Mouse (Mus musculus) CH12.LX (cell line): ENCODE measurements around the gene Gm6583. TPM values are rescaled to one million over a fixed set of nuclear protein-coding genes. Genes with fewer than 3 reads are reported as not detected.

Experiments used
- DNase-seq: peaks from one replicate; pipeline ENCODE4 v3.0.0-alpha.2; 2013; ENCODE audit errors: extremely low read depth
- H3K27ac ChIP-seq: 2 replicates; pipeline ENCODE4 v1.5.1; 2012; ENCODE audit warnings: low read depth, mild to moderate bottlenecking, control low read depth, moderate library complexity; ENCODE audit not compliant: insufficient read depth
- H3K27me3 ChIP-seq: replicated peaks from 2 replicates; pipeline ENCODE3; 2012; ENCODE audit warnings: inconsistent platforms
- H3K36me3 ChIP-seq, 2 experiments: replicated peaks in 1 of 2; 2 replicates each; pipeline versions ENCODE3 to v1.6.1; 2012; ENCODE audit warnings: inconsistent platforms in 1 of 2, low read length in 1 of 2, mild to moderate bottlenecking in 1 of 2, mixed read lengths in 1 of 2, moderate library complexity in 1 of 2; ENCODE audit not compliant: control insufficient read depth in 1 of 2, insufficient read depth in 1 of 2
- H3K4me1 ChIP-seq, 2 experiments: 2 replicates each; pipeline ENCODE4 v1.6.1; 2012; ENCODE audit warnings: inconsistent platforms in 1 of 2, moderate library complexity in 1 of 2; ENCODE audit not compliant: insufficient read depth in 2 of 2, control insufficient read depth in 1 of 2
- H3K4me2 ChIP-seq: 2 replicates; pipeline ENCODE4 v1.6.1; 2012; ENCODE audit warnings: low read depth, mild to moderate bottlenecking, control low read depth; ENCODE audit not compliant: poor library complexity, insufficient read depth, severe bottlenecking
- H3K4me3 ChIP-seq, 3 experiments: fragments of 150-350 bp in 1 of 3; sonication (generic) in 1 of 3; replicated peaks in 1 of 3; 2 replicates each; pipeline versions ENCODE3 to v1.5.1; 2011 to 2012; ENCODE audit warnings: low read depth in 2 of 3, low read length in 2 of 3, mild to moderate bottlenecking in 2 of 3, moderate library complexity in 2 of 3, control low read depth in 1 of 3, improper control_type of control experiment in 1 of 3, inconsistent platforms in 1 of 3, mixed read lengths in 1 of 3; ENCODE audit not compliant: poor library complexity in 1 of 3
- H3K79me2 ChIP-seq: replicated peaks from 2 replicates; pipeline ENCODE4 v1.6.1; 2012; ENCODE audit warnings: mild to moderate bottlenecking, moderate library complexity; ENCODE audit not compliant: control insufficient read depth, poor library complexity, insufficient read depth, severe bottlenecking; ENCODE audit errors: extremely low read depth
- H3K9ac ChIP-seq: 2 replicates; pipeline ENCODE4 v1.6.1; 2012; ENCODE audit warnings: low read depth, mild to moderate bottlenecking, control low read depth, moderate library complexity; ENCODE audit not compliant: insufficient read depth
- H3K9me3 ChIP-seq: replicated peaks from 2 replicates; pipeline ENCODE3; 2012; ENCODE audit warnings: low read length, inconsistent platforms, mixed read lengths
- BHLHE40 ChIP-seq: IDR thresholded peaks from 2 replicates; pipeline ENCODE4 v1.6.1; 2011; ENCODE audit warnings: mild to moderate bottlenecking, low read depth, low read length, improper control_type of control experiment
- CHD1 ChIP-seq: IDR thresholded peaks from 2 replicates; pipeline ENCODE4 v1.6.1; 2012; ENCODE audit warnings: low read depth, low read length, improper control_type of control experiment, inconsistent platforms
- CHD2 ChIP-seq: IDR thresholded peaks from 2 replicates; pipeline ENCODE4 v1.6.1; 2011; ENCODE audit warnings: low read length, improper control_type of control experiment
- CTCF ChIP-seq, 2 experiments: IDR thresholded peaks in 1 of 2; conservative IDR thresholded peaks in 1 of 2; 2 replicates each; pipeline ENCODE4 v1.5.1; 2011 to 2012; ENCODE audit warnings: low read depth in 2 of 2, low read length in 2 of 2, improper control_type of control experiment in 1 of 2, inconsistent platforms in 1 of 2, mild to moderate bottlenecking in 1 of 2, moderate library complexity in 1 of 2
- E2F4 ChIP-seq: IDR thresholded peaks from 2 replicates; pipeline ENCODE4 v1.6.1; 2011; ENCODE audit warnings: low read depth, low read length, improper control_type of control experiment; ENCODE audit not compliant: insufficient replicate concordance
- ETS1 ChIP-seq: conservative IDR thresholded peaks from 2 replicates; pipeline ENCODE4 v1.6.1; 2012; ENCODE audit warnings: low read depth, mild to moderate bottlenecking, inconsistent platforms, low read length, improper control_type of control experiment, moderate library complexity
- HCFC1 ChIP-seq: IDR thresholded peaks from 2 replicates; pipeline ENCODE4 v1.6.1; 2012; ENCODE audit warnings: low read depth, mild to moderate bottlenecking, inconsistent platforms, low read length, improper control_type of control experiment
- JUND ChIP-seq: conservative IDR thresholded peaks from 2 replicates; pipeline ENCODE4 v1.6.1; 2011; ENCODE audit warnings: low read depth, low read length, improper control_type of control experiment
- KAT2A ChIP-seq: IDR thresholded peaks from 2 replicates; pipeline ENCODE4 v1.6.1; 2012; ENCODE audit warnings: low read length, improper control_type of control experiment, inconsistent platforms; ENCODE audit not compliant: insufficient replicate concordance
- MAFK ChIP-seq: IDR thresholded peaks from 2 replicates; pipeline ENCODE4 v1.6.1; 2011; ENCODE audit warnings: low read length, improper control_type of control experiment; ENCODE audit not compliant: insufficient replicate concordance
- MAZ ChIP-seq: IDR thresholded peaks from 2 replicates; pipeline ENCODE4 v1.6.1; 2012; ENCODE audit warnings: low read depth, mild to moderate bottlenecking, inconsistent platforms, low read length, improper control_type of control experiment, moderate library complexity
- MXI1 ChIP-seq: IDR thresholded peaks from 2 replicates; pipeline ENCODE4 v1.6.1; 2011; ENCODE audit warnings: mild to moderate bottlenecking, low read depth, low read length, improper control_type of control experiment
- MYC ChIP-seq: IDR thresholded peaks from 2 replicates; pipeline ENCODE4 v1.6.1; 2011; ENCODE audit warnings: low read depth, mild to moderate bottlenecking, improper control_type of control experiment, low read length
- NELFE ChIP-seq: IDR thresholded peaks from 2 replicates; pipeline ENCODE4 v1.6.1; 2011; ENCODE audit warnings: low read depth, low read length, improper control_type of control experiment
- NRF1 ChIP-seq: IDR thresholded peaks from 2 replicates; pipeline ENCODE4 v1.6.1; 2014; ENCODE audit warnings: low read depth, mild to moderate bottlenecking, inconsistent platforms, low read length, improper control_type of control experiment, moderate library complexity
- POLR2AphosphoS2 ChIP-seq: IDR thresholded peaks from 2 replicates; pipeline ENCODE4 v1.6.1; 2011; ENCODE audit warnings: low read depth, low read length, improper control_type of control experiment
- RAD21 ChIP-seq: IDR thresholded peaks from 2 replicates; pipeline ENCODE4 v1.6.1; 2011; ENCODE audit warnings: low read depth, mild to moderate bottlenecking, low read length, improper control_type of control experiment, moderate library complexity
- RCOR1 ChIP-seq: conservative IDR thresholded peaks from 2 replicates; pipeline ENCODE4 v1.6.1; 2012; ENCODE audit warnings: low read depth, mild to moderate bottlenecking, inconsistent platforms, low read length, improper control_type of control experiment
- dilution Hi-C: fragments of 300-500 bp; cut with MboI; formaldehyde crosslinking; loops from 2 replicates; pipeline ENCODE4 v1.14.3; 2020; ENCODE audit warnings: low sequenced_read_pairs; ENCODE audit not compliant: extremely low pct_unique_long_range_greater_than_20kb, extremely low pct_ligation_motif_present
- in situ Hi-C: fragments of 300-500 bp; cut with MboI; formaldehyde crosslinking; loops from 3 replicates; pipeline ENCODE4 v1.14.3; 2019; ENCODE audit warnings: low sequenced_read_pairs, low pct_ligation_motif_present, low pct_unique_long_range_greater_than_20kb, mixed read lengths
- polyA plus RNA-seq: library from polyadenylated mRNA; unstranded; fragments of >175 nt; gene quantifications from 2 replicates; pipeline ENCODE4 v1.2.1, GENCODE M21; 2012; ENCODE audit warnings: low read depth; ENCODE audit not compliant: insufficient read length
- total RNA-seq, 2 experiments: library from RNA; depleted of rRNA; stranded (reverse); fragments of 300-350 nt in 1 of 2; fragments of >200 nt in 1 of 2; gene quantifications; 2 replicates each; pipeline ENCODE4 v1.2.3; 2012 to 2014

The Gm6583 gene
- total and polyA plus RNA-seq, 3 experiments: not detected

DNA sequence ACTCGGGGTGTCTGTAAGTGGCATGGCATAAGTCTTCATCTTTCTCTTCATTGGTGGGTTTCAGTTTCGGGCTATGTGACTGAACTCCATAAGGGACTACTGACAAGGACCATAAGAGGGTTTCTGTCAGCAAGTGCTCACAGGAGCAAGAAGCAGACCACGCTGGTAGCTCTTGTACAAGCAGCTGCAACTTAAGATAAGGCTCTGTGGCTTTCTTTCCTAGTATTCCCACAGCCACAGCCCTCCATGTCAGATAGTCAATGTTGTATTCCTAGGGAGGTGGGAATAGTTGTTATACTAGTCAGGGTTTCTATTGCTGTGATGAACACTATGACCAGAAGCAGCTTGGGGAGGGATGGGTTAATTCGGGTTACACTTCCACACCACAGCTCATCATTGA, 3.7 kb upstream of the Gm6583 start:
- Histone ChIP-seq H3K79me2 (no peaks in the 10 kb centered on the region), H3K4me2 (no peak overlapping the region), H3K9me3 (peaks cover 3% of the 10 kb centered on the region), H3K27me3 (no peaks in the 10 kb centered on the region), H3K27ac (no peak overlapping the region), H3K9ac (no peak overlapping the region), H3K4me3 (no peak overlapping the region), H3K36me3 (peaks cover 34 to 78% of the 10 kb centered on the region in 2 experiments), H3K4me1 (no peaks in the 10 kb centered on the region)
- in situ Hi-C loops (no loop called here), dilution Hi-C loops (no loop called here)
- DNase-seq: no peak
- TF ChIP-seq POLR2AphosphoS2 (no peak), MYC (no peak), KAT2A (no peak), MAZ (no peak), MXI1 (no peak), NELFE (no peak), MAFK (no peak)

- H3K9me3 ChIP-seq: no peaks in the 10 kb centered on the region
- in situ Hi-C loops: no loop called here
- no peak overlapping the region for H3K4me3 ChIP-seq
- no peaks in the 10 kb centered on the region for H3K4me1 ChIP-seq
- DNase-seq: no peak
- no peaks in the 10 kb centered on the region for H3K79me2 ChIP-seq
- no peak overlapping the region for H3K4me2 ChIP-seq
- H3K27ac ChIP-seq: no peak overlapping the region
- peaks cover 33 to 82% of the 10 kb centered on the region in 2 experiments for H3K36me3 ChIP-seq
- TF ChIP-seq E2F4: no peak
- TF ChIP-seq RAD21: no peak
- TF ChIP-seq MAFK: no peak
- no peak for TF ChIP-seq ETS1
- TF ChIP-seq BHLHE40: no peak
- TF ChIP-seq JUND: no peak
- TF ChIP-seq HCFC1: no peak
- TF ChIP-seq KAT2A: no peak
- no peak for TF ChIP-seq CTCF (conservative IDR thresholded peaks at IDR 0.05 in 1 of 2, IDR thresholded peaks at IDR 0.05 in 1 of 2; ENCODE audit: low read depth in 2 of 2, low read length in 2 of 2)
- TF ChIP-seq CHD2: no peak
- no peak for TF ChIP-seq NRF1
- TF ChIP-seq RCOR1: no peak
- TF ChIP-seq CHD1: no peak
- no peak for TF ChIP-seq POLR2AphosphoS2
- H3K27me3 ChIP-seq: no peaks in the 10 kb centered on the region
- no peak overlapping the region for H3K9ac ChIP-seq
- dilution Hi-C loops: no loop called here
These were observed 489 bp upstream of the Gm6583 start for GRCm38 (mm10) chr5:112356322-112356721.
